ENCODE assay signal across 13 mouse cellular contexts in the genomic region with DNA sequence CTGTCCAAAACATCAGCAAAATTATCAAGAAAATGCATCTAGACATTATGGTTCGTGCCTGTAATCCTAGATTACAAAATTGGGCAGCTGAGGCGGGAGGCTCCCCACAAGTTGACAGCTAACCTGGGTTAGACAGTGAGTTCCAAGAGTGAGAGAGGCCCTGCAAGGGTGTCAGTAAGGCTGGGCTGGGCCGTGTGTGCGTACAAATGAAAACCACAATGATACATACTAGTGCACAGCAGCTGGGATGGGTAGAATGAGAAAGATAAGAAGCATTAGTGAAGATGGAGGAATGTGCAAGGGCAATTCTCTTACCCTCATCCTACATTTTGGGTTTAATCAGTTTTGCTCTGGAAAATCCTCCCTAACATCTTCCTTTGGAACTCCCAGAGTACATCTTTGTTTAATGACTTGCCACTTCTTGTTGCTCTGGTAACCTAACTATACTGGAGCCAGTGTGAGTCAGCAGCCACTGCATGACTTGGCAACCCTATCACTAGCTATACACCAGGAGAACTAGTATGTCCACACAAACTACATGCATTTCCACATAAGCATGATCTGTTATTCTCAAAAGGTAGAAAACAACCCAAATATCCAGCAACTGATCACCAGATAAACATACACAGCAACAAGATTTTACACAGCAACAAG. TPM values are rescaled to one million over a fixed set of nuclear protein-coding genes. Genes with fewer than 3 reads are reported as not detected.
DNase-seq lines count a peak whose midpoint lies in the region; ATAC-seq and TF ChIP-seq lines count a peak whose summit lies in the region.
"Had no signal": no experiment of that assay in that cellular context is flagged by ENCODE, and none has a peak within 500 bp of the region (broad histone marks: within the 10 kb centered on the region; RNA-seq: fewer than 3 reads in every experiment).

No protein-coding gene starts in this region.

- no peak overlapping the region for H3K9ac ChIP-seq in lung, embryonic 14.5 days
- no peak overlapping the region for H3K9ac ChIP-seq in intestine, embryonic 16.5 days (ENCODE audit: low read depth, low read length)
- no peak overlapping the region for H3K9ac ChIP-seq in stomach, embryonic 14.5 days (replicated peaks; ENCODE audit: low read depth, low read length)
- H3K9ac ChIP-seq: heart, embryonic 15.5 days; limb, embryonic 15.5 days had no signal

- DNase-seq in lung, embryonic 14.5 days = no peak
- DNase-seq in lung, postnatal 14 days = no peak
- DNase-seq in brain, adult 2 months (ENCODE audit: low read depth, low spot score) = peak; percentile 79
- no peak for DNase-seq in thymus, postnatal 36 days
- DNase-seq in cerebellum, adult 11 months = no peak
- DNase-seq: embryo, embryonic 11 days; layer of hippocampus, adult 9-11 months had no signal

- no peaks in the 10 kb centered on the region for H3K9me3 ChIP-seq in lung, embryonic 14.5 days (ENCODE audit: low read depth, low read length)
- no peaks in the 10 kb centered on the region for H3K9me3 ChIP-seq in intestine, embryonic 16.5 days (ENCODE audit: control insufficient read depth, low read length)
- H3K9me3 ChIP-seq in stomach, embryonic 14.5 days (ENCODE audit: control insufficient read depth, low read depth, low read length) = no peaks in the 10 kb centered on the region
- H3K9me3 ChIP-seq: heart, embryonic 15.5 days; limb, embryonic 15.5 days had no signal

- H3K4me2 ChIP-seq in lung, embryonic 14.5 days = no peak overlapping the region
- no peak overlapping the region for H3K4me2 ChIP-seq in intestine, embryonic 16.5 days (ENCODE audit: low read depth, low read length)
- H3K4me2 ChIP-seq in stomach, embryonic 14.5 days (replicated peaks; ENCODE audit: low read depth, low read length) = no peak overlapping the region
- H3K4me2 ChIP-seq: heart, embryonic 15.5 days; limb, embryonic 15.5 days had no signal

- 0 out of 2 replicates have a peak, but pooled peaks cover 3% of the 10 kb centered on the region for H3K4me1 ChIP-seq in lung, embryonic 14.5 days (ENCODE audit: insufficient read depth)
- peaks cover 6% of the 10 kb centered on the region for H3K4me1 ChIP-seq in intestine, embryonic 16.5 days (ENCODE audit: control insufficient read depth, insufficient read depth, low read length)
- 0 out of 2 replicates have a peak, but pooled peaks cover 4% of the 10 kb centered on the region for H3K4me1 ChIP-seq in stomach, embryonic 14.5 days (ENCODE audit: control insufficient read depth, insufficient read depth, low read length)
- H3K4me1 ChIP-seq: limb, embryonic 15.5 days had no signal

- H3K27ac ChIP-seq in lung, embryonic 14.5 days (ENCODE audit: low read depth) = 0 out of 2 replicates have a peak overlapping the region, but pooled peaks have one; percentile 24
- H3K27ac ChIP-seq in intestine, embryonic 16.5 days (ENCODE audit: low read length) = no peak overlapping the region
- H3K27ac ChIP-seq in stomach, embryonic 14.5 days (ENCODE audit: low read length) = 0 out of 2 replicates have a peak overlapping the region, but pooled peaks have one; percentile 15
- H3K27ac ChIP-seq: heart, embryonic 15.5 days; limb, embryonic 15.5 days had no signal

- 84% methylated on average over 4 of the region's 4 CpGs for WGBS in lung, embryonic 14.5 days
- WGBS in intestine, embryonic 16.5 days = 82% methylated on average over 4 of the region's 4 CpGs
- 83% methylated on average over 4 of the region's 4 CpGs for WGBS in stomach, embryonic 14.5 days

- H3K4me3 ChIP-seq in lung, embryonic 14.5 days (ENCODE audit: low read depth, low read length) = no peak overlapping the region
- no peak overlapping the region for H3K4me3 ChIP-seq in intestine, embryonic 16.5 days (ENCODE audit: low read length)
- H3K4me3 ChIP-seq in stomach, embryonic 14.5 days (ENCODE audit: low read depth, low read length) = no peak overlapping the region
- H3K4me3 ChIP-seq: heart, embryonic 15.5 days; limb, embryonic 15.5 days had no signal

- peak; percentile 55 for ATAC-seq in lung, embryonic 14.5 days (ENCODE audit: insufficient read depth)
- ATAC-seq in intestine, embryonic 16.5 days = peak; percentile 74
- ATAC-seq in stomach, embryonic 14.5 days (ENCODE audit: insufficient number of reproducible peaks, insufficient read depth, low FRiP score, low read depth) = peak; percentile 73; the same call in 1 of the 2 replicates
- ATAC-seq: forebrain, embryonic 16.5 days had no signal

- H3K27me3 ChIP-seq in lung, embryonic 14.5 days (ENCODE audit: insufficient read depth, low read length) = no peaks in the 10 kb centered on the region
- H3K27me3 ChIP-seq in intestine, embryonic 16.5 days (replicated peaks; ENCODE audit: control insufficient read depth, insufficient read depth, low read length) = no peaks in the 10 kb centered on the region
- H3K27me3 ChIP-seq in stomach, embryonic 14.5 days (ENCODE audit: control insufficient read depth, insufficient read depth, low read length) = no peaks in the 10 kb centered on the region
- H3K27me3 ChIP-seq: heart, embryonic 15.5 days; limb, embryonic 15.5 days had no signal

- TF ChIP-seq CTCF in lung, embryonic 14.5 days (IDR thresholded peaks at IDR 0.05; ENCODE audit: low read depth) = no peak

- peaks cover 71% of the 10 kb centered on the region for H3K36me3 ChIP-seq in lung, embryonic 14.5 days (ENCODE audit: insufficient read depth)
- H3K36me3 ChIP-seq in intestine, embryonic 16.5 days (ENCODE audit: control insufficient read depth, insufficient read depth, low read length) = peaks cover 18% of the 10 kb centered on the region
- peaks cover 46% of the 10 kb centered on the region for H3K36me3 ChIP-seq in stomach, embryonic 14.5 days (ENCODE audit: control insufficient read depth, insufficient read depth, low read length)

RNA-seq across cellular contexts. Expression of a gene that starts 12.6 kb away (rescaled TPM):
- polyA plus RNA-seq in lung, embryonic 14.5 days (2014; fragmentation: Nextera tagmentation; extraction: Ambion mirVana) = 33.5 and 33.7 TPM in 2 replicates
- polyA plus RNA-seq in intestine, embryonic 16.5 days (2015; fragmentation: Nextera tagmentation; extraction: Ambion mirVana) = 19.0 and 19.4 TPM in 2 replicates
- 32.4 and 34.2 TPM in 2 replicates for polyA plus RNA-seq in stomach, embryonic 14.5 days (2014; fragmentation: Nextera tagmentation; extraction: Ambion mirVana)

RNA-seq across cellular contexts. Expression of a gene that starts 16.8 kb away (rescaled TPM):
- polyA plus RNA-seq in lung, embryonic 14.5 days (2014; fragmentation: Nextera tagmentation; extraction: Ambion mirVana) = 31.2 and 34.4 TPM in 2 replicates
- 27.2 and 28.3 TPM in 2 replicates for polyA plus RNA-seq in intestine, embryonic 16.5 days (2015; fragmentation: Nextera tagmentation; extraction: Ambion mirVana)
- 30.4 and 31.4 TPM in 2 replicates for polyA plus RNA-seq in stomach, embryonic 14.5 days (2014; fragmentation: Nextera tagmentation; extraction: Ambion mirVana)

RNA-seq across cellular contexts. Expression of a gene that starts 40.0 kb away (rescaled TPM):
- not detected in 2 replicates for polyA plus RNA-seq in lung, embryonic 14.5 days (2014; fragmentation: Nextera tagmentation; extraction: Ambion mirVana)
- 0.05 TPM in 1 of 2 replicates, not detected in the other for polyA plus RNA-seq in intestine, embryonic 16.5 days (2015; fragmentation: Nextera tagmentation; extraction: Ambion mirVana)
- polyA plus RNA-seq in stomach, embryonic 14.5 days (2014; fragmentation: Nextera tagmentation; extraction: Ambion mirVana) = not detected in 2 replicates
- polyA plus RNA-seq: forebrain, embryonic 16.5 days; heart, embryonic 15.5 days; intestine, embryonic 14.5 days; limb, embryonic 15.5 days had no signal
